Mouse (Mus musculus): ENCODE data around the gene Ctnnd2.

Ctnnd2 gene

GRCm38 (mm10) chr15:31063734-31064133, 891.3 kb downstream of the Ctnnd2 start:
- in situ Hi-C loops (cut with MboI, MseI): no loop called here

DNA sequence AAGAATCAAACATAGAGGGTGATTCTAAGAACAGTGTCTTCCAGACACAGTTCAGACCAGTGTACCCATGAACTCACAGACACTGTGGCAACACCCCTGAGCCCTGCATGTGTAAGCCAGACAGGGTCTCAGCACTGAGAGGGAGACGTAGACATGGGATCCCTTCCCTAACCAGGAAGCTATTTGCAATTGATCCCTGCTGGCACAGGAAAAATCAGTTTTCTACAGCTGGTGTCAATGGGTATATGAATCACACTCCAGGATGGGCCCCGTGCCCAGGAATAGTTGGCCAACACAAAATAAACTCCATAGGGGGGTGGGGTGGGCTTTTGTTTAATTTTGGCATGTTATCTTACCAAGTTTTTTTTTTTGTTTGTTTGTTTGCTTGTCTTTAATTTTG, 895.7 kb downstream of the Ctnnd2 start:
- in situ Hi-C loops (cut with MboI, MseI): no loop called here

DNA sequence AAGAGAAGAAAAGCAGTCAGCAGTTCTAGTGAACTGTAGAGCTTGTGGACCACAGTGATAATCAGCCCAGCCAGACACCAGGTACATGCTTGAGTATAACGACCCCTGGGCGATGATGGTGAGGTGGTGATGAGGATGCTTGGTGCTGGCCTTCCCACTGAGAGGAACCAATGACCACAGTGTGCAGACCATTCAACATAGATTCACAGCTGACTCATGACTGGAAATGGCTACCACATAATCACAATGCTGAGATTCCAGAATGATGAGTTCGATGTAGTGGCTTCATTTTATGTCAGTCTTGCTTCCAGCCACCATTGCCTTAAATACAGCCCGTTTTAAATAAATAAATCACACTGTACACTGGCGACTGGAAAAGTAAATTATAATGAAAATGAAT, 897.9 kb downstream of the Ctnnd2 start:
- in situ Hi-C loops (cut with MboI, MseI): no loop called here
